Mouse (Mus musculus): ENCODE measurements at regions not wholly inside any gene's neighbourhood (a gene's known extent, or its start where the extent isn't known, plus 50 kb on each side); places are given as distances from the start of the nearest gene placed in this dataset.

DNA sequence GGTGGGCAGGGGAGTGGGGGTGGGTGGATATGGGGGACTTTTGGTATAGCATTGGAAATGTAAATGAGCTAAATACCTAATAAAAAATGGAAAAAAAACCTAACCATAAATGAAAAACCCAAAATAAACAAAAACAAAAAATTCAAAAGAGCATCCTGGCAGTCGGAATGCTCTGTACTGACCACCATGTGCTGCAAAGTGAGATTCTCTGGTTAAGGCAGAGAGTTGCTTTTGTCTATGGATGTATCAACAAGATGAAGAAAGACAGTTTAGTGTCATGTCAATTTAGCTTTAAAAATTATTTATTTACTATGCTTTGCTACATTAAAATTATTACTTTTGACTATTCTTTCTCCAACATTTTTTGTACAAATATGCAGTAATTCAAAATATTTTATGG lies 88.5 kb downstream of the E330014E10Rik start:
- DNase-seq (ENCODE audit: low spot score), result no peak

GRCm38 (mm10) chr5:95864725-95865492 lies 89.1 kb downstream of the E330014E10Rik start:
- DNase-seq (ENCODE audit: low spot score), result no peak

- no peak for DNase-seq (ENCODE audit: low spot score)
Measured at GRCm38 (mm10) chr5:95865516-95865915, 89.7 kb downstream of the E330014E10Rik start.

DNA sequence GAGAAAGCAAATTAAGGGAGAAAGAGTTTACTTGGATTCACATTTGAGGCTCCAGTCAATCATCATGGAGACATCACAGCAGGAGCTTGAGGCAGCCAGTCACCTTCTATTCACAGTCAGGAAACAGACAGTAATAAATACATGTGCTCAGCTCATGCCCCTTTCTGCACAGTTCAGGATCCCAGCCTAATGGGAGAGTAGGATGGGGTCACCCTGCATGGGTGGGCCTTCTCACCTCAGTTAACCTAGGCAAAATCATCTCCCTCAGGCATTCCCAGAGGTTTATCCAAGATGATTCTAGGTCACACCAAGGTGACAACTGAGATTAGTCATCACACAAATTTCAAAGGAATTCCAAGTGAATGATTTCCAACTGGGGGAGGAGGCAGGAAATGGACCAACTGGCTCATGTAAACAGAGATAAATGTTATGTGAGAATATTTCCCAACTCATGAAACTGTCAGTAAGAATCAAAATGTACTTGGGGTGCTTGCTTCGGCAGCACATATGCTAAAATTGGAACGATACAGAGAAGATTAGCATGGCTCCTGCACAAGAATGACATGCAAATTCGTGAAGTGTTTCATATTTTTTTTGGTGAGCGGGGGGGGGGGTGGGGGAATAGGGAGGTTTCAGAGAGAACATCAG lies 89.8 kb upstream of the Cxcl13 start:
- DNase-seq (ENCODE audit: low spot score), result no peak

- DNase-seq (ENCODE audit: low spot score), result no peak
Measured at GRCm38 (mm10) chr5:95870336-95870845, 86.4 kb upstream of the Cxcl13 start.

- DNase-seq (ENCODE audit: low spot score), result no peak
Measured at GRCm38 (mm10) chr5:95874969-95875368, 81.8 kb upstream of the Cxcl13 start.

DNA sequence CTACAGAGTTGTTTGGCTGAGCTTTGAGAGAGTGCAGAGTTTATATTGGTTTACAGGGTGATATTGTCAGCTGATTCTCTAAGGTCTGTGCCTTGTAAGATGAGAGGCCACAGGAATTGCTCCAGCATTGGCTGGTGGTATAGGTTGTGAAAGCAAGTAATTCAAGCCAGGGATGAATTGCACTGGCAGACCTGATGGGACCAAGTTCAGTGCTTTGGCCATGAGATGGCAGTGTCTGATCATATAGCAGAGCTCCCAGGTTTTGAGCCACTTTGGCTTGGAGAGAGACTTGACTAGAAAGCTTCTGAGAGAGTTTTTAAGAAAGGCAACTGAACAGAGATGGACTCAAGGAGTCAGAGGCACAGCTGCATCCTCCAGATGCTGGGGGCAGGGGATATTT lies 75.8 kb upstream of the Cxcl13 start:
- DNase-seq (ENCODE audit: low spot score), result peak; percentile 18

Measured in ovary, postnatal 36 days (tissue).